Mouse (Mus musculus): ENCODE measurements at regions not wholly inside any gene's neighbourhood (a gene's known extent, or its start where the extent isn't known, plus 50 kb on each side); places are given as distances from the start of the nearest gene placed in this dataset.

DNA sequence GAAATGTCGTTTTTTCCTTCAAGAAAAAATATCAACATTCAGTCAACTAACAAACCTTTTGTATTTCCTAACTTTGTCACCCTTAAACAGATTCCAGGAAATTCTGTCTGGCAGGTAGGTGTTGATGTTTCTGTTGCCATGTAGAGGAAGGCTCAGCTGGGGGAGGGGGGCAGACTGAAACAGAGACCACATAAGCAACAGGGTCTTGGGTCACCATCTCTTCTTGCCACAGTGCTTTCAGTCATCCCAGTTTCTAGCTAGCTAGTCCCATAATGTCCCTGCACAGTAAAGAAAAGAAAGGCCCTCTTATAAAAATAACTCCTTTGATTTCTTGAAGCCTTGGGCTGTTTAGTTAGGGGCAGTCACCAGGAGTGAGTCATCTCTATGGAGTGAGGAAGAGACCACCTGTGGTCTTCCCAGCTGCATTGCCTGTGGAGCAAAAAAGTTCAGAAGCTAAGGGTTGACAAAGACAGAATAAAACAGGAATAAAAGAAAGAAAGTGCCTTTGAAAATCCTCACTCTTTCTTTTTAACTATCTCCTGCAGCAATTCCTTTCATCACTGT, 84.5 kb upstream of the Tle1 start:
- Histone ChIP-seq H3K36me3 (no peaks in the 10 kb centered on the region), H3K4me2 (replicated peaks) (no peak overlapping the region), H3K27ac (replicated peaks) (no peak overlapping the region), H3K4me1 (no peaks in the 10 kb centered on the region), H3K9ac (replicated peaks) (no peak overlapping the region), H3K9me3 (no peaks in the 10 kb centered on the region), H3K27me3 (no peaks in the 10 kb centered on the region), H3K4me3 (no peak overlapping the region)
- WGBS: 49% methylated on average over 1 of the region's 1 CpGs
- ATAC-seq (replicated peaks): peak; percentile 60

DNA sequence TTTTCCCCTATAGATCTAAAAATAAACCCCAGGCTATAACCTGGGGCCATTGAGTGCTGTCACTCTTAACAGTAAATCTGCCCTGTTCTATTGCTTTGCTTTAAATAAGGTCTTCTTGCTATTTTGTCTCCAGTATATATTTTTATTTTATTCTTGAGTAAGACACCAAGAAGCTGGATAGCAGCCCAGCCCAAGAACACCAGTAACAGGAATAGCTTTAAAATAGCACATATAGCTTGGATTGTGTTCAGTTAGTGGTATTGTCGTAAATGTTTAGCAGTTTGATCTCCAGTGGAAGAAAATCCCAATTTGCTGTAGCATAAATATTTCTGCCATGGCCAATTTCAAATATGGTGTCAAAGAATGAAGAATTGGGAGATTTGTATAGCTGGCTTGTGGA, 49.8 kb upstream of the Tle1 start:
- WGBS: 89% methylated on average over 1 of the region's 1 CpGs
- ATAC-seq (replicated peaks): no peak
- Histone ChIP-seq H3K27ac (replicated peaks) (no peak overlapping the region), H3K9ac (replicated peaks) (no peak overlapping the region), H3K36me3 (no peaks in the 10 kb centered on the region), H3K4me1 (no peaks in the 10 kb centered on the region), H3K4me2 (replicated peaks) (no peak overlapping the region), H3K9me3 (no peaks in the 10 kb centered on the region), H3K27me3 (no peaks in the 10 kb centered on the region), H3K4me3 (no peak overlapping the region)
